Mouse (Mus musculus) forebrain, embryonic 12.5 days (tissue): ENCODE measurements around the gene Mettl1. TPM values are rescaled to one million over a fixed set of nuclear protein-coding genes. Genes with fewer than 3 reads are reported as not detected.

ENCODE experiments used
- ATAC-seq: fragments of 200-750 bp; cut with Nextera tagmentation; 2 replicates; pipeline ENCODE4 v1.8.0; 2017; ENCODE audit warnings: moderate TSS enrichment; ENCODE audit not compliant: low FRiP score
- H3K27ac ChIP-seq: fragments of 300-500 bp; sonication (generic); 2 replicates; pipeline ENCODE4 v1.5.1; 2016; ENCODE audit warnings: mild to moderate bottlenecking
- H3K27me3 ChIP-seq: fragments of 300-500 bp; sonication (generic); 2 replicates; pipeline ENCODE4 v1.6.1; 2016; ENCODE audit warnings: mild to moderate bottlenecking
- H3K36me3 ChIP-seq: fragments of 300-500 bp; sonication (generic); replicated peaks from 2 replicates; pipeline ENCODE4 v1.6.1; 2016; ENCODE audit warnings: mild to moderate bottlenecking
- H3K4me1 ChIP-seq: fragments of 300-500 bp; sonication (generic); 2 replicates; pipeline ENCODE4 v1.6.1; 2016
- H3K4me2 ChIP-seq: fragments of 300-500 bp; sonication (generic); 2 replicates; pipeline ENCODE4 v1.6.1; 2016; ENCODE audit warnings: mild to moderate bottlenecking, moderate library complexity
- H3K4me3 ChIP-seq: fragments of 300-500 bp; sonication (generic); replicated peaks from 2 replicates; pipeline ENCODE4 v1.5.1; 2016; ENCODE audit warnings: mild to moderate bottlenecking
- H3K9ac ChIP-seq: fragments of 300-500 bp; sonication (generic); 2 replicates; pipeline ENCODE4 v1.6.1; 2016; ENCODE audit warnings: mild to moderate bottlenecking
- H3K9me3 ChIP-seq: fragments of 300-500 bp; sonication (generic); 2 replicates; pipeline ENCODE4 v1.6.1; 2016
- whole genome bisulfite sequencing: fragments of 180-500 bp; shearing (Covaris S2); methylation state at CpG from one replicate; pipeline ENCODE4 v1.1.7; 2016; 5-methylcytosine and 5-hydroxymethylcytosine counted together
- polyA plus RNA-seq: library from polyadenylated mRNA; unstranded; fragments of >200 nt; fragmentation: Nextera tagmentation; extraction: Ambion mirVana; gene quantifications from 2 replicates; pipeline ENCODE4 v1.2.1, GENCODE M21; 2016

The Mettl1 gene
- 31.4 and 35.5 TPM in 2 replicates for polyA plus RNA-seq

DNA sequence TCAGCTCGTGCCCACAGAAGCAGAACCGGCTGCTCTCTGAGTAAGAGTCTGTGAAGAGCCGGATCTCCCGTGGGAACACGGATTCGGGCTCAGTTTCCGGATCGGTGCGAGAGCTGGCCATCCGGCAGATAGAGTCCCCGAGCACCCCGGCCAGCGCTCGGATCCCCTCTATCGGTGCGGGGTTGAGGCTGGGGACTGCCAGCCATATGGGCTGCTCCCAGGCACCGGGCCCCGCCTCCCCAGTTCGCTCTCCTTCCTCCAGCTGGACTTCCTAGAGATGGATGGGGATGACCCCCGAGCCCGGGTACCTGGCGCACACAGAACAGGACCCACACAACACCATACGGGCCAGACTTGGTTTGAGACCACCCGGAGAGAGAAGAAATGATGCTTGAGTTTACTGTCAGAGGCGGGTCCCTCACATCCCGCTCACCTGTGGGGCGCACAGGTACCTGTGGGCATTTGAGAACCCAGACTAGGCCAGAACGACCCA, at the start of gene Mettl1, which contains the start of gene Eef1akmt3:
TSS of gene Mettl1 (plus strand) at position 141 of the 493 bp plus-strand sequence.
TSS of gene Eef1akmt3 (minus strand) at position 240 of the 493 bp plus-strand sequence.
- WGBS: under 1% methylated on average over 28 of the region's 28 CpGs
- H3K27ac ChIP-seq: no peak within 1 kb of the TSS
- ATAC-seq: peak; percentile 73

DNA sequence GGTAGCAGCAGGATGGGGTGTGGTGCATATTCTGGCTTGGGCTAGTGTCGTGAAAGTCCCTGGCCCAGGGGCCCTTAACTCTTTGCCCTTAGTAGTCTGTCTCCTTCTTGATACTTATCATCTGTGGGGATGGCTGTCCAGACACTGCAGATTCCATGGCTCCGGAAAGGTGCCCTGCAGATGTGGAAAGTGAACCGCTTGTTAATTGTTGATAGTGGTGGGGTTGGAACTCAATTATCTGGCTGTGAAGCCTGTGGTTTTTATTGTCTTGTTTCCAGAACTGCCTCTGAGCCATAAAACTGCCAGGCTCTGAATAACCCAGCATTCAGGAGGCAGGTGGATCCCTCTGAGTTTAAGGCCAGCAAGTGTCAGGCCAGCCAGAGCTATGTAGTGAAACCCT, 49.5 kb upstream of the Mettl1 start:
- 85% methylated on average over 3 of the region's 3 CpGs for WGBS
- H3K36me3 ChIP-seq: peaks cover 51% of the 10 kb centered on the region
- no peaks in the 10 kb centered on the region for H3K27me3 ChIP-seq
- no peak overlapping the region for H3K9ac ChIP-seq
- no peak overlapping the region for H3K27ac ChIP-seq
- no peak for ATAC-seq
- no peaks in the 10 kb centered on the region for H3K9me3 ChIP-seq
- H3K4me1 ChIP-seq: peaks cover 26% of the 10 kb centered on the region
- H3K4me3 ChIP-seq: no peak overlapping the region
- H3K4me2 ChIP-seq: no peak overlapping the region

More for the DNA sequence above, at the start of gene Mettl1, which contains the start of gene Eef1akmt3:
- Histone ChIP-seq H3K9me3 (no peaks in the 10 kb centered on the region), H3K4me3 (peak within 1 kb of the TSS; percentile 82), H3K4me1 (peaks cover 18% of the 10 kb centered on the region), H3K27me3 (peaks cover 19% of the 10 kb centered on the region), H3K9ac (peak within 1 kb of the TSS; percentile 71), H3K36me3 (peaks cover 10% of the 10 kb centered on the region), H3K4me2 (peak within 1 kb of the TSS; percentile 99)

DNA sequence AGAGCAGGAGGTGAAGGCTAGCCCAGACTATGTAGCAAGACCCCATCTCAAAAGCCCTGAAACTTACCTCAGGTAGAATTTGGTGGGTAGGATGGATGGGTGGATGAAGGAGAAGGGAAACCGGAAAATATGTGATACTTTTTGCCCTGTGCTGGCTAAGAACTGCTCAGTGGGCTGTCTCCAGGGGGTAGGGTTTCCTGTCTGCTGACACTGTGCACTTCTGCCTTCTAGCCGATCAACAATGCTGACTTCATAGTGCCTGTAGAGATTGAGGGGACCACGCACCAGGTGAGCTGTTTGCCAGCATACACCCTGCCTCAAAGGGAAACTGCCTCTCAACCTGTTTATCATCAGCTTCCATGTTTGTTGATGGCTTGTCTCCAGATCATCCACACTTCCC, 47.6 kb upstream of the Mettl1 start:
- H3K27me3 ChIP-seq: no peaks in the 10 kb centered on the region
- H3K36me3 ChIP-seq: peaks cover 67% of the 10 kb centered on the region
- no peak overlapping the region for H3K27ac ChIP-seq
- ATAC-seq: no peak
- 94% methylated on average over 3 of the region's 3 CpGs for WGBS
- H3K4me1 ChIP-seq: peaks cover 7% of the 10 kb centered on the region
- H3K9ac ChIP-seq: no peak overlapping the region
- no peaks in the 10 kb centered on the region for H3K9me3 ChIP-seq
- no peak overlapping the region for H3K4me2 ChIP-seq
- H3K4me3 ChIP-seq: no peak overlapping the region

- H3K4me2 ChIP-seq: no peak overlapping the region
- H3K36me3 ChIP-seq: peaks cover 76% of the 10 kb centered on the region
- no peaks in the 10 kb centered on the region for H3K27me3 ChIP-seq
- no peak overlapping the region for H3K4me3 ChIP-seq
- H3K9ac ChIP-seq: no peak overlapping the region
- 80% methylated on average over 13 of the region's 13 CpGs for WGBS
- no peaks in the 10 kb centered on the region for H3K4me1 ChIP-seq
- no peaks in the 10 kb centered on the region for H3K9me3 ChIP-seq
- peak overlapping the region; percentile 32; the same call in 1 of the 2 replicates for H3K27ac ChIP-seq
- ATAC-seq: no peak
These were observed 43.7 kb upstream of the Mettl1 start for GRCm38 (mm10) chr10:126997340-126998113.

DNA sequence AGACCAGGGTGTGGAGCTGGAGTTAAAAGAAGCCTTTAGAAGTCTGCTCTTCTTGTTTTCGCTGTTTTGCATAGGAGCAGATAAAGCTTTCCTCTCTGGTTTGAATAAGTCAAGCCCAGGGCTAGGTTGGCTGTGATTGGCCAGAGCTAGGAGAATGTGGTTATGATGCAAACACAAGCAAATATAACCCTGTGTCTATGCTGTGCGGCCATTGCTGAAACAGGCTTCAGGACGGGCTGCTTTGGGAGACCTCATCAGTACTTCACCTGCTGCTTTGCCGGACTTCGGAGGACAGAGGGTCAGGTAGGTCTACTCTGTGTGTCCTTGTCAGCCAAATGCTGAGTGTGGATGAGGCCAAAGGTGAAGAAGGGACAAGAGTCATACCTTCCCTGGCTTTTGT, 40.7 kb upstream of the Mettl1 start, which contains the start of gene Avil:
TSS of gene Avil (plus strand) at position 181 of the 400 bp plus-strand sequence.
- Histone ChIP-seq H3K4me3 (no peak within 1 kb of the TSS), H3K9ac (no peak within 1 kb of the TSS), H3K9me3 (no peaks in the 10 kb centered on the region), H3K4me2 (no peak within 1 kb of the TSS), H3K36me3 (peaks cover 46% of the 10 kb centered on the region), H3K4me1 (no peaks in the 10 kb centered on the region), H3K27me3 (no peaks in the 10 kb centered on the region), H3K27ac (0 out of 2 replicates have a peak within 1 kb of the TSS, but pooled peaks have one; percentile 19)
- 90% methylated on average over 5 of the region's 5 CpGs for WGBS
- ATAC-seq: peak; percentile 39; the same call in 1 of the 2 replicates

DNA sequence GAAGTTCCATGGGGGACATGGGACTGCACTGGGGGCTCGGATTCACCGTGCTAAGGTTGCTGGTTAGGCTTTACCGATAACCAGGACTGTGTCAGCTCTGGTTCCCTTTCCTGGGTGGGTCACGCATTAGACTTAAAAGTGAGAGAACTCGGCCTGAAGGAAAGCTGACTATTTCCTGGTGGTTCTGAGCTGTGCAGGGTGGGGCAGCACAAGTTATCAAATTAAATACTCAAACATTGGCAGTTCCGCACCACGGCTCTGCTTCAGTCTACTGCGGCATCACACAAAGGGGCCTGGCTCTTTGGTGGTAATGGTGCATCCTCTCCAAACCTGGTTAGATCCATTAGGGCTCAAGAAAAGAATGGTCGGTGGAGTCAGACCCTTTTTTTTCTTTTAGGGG, 39.9 kb upstream of the Mettl1 start:
- no peak for ATAC-seq

GRCm38 (mm10) chr10:127002056-127002455, 39.2 kb upstream of the Mettl1 start:
- Histone ChIP-seq H3K27ac (no peak overlapping the region), H3K36me3 (peaks cover 39% of the 10 kb centered on the region), H3K9ac (no peak overlapping the region), H3K9me3 (no peaks in the 10 kb centered on the region), H3K4me1 (no peaks in the 10 kb centered on the region), H3K4me3 (no peak overlapping the region), H3K4me2 (no peak overlapping the region), H3K27me3 (no peaks in the 10 kb centered on the region)
- ATAC-seq: no peak
- 79% methylated on average over 1 of the region's 1 CpGs for WGBS

More for the DNA sequence above, 39.9 kb upstream of the Mettl1 start:
- Histone ChIP-seq H3K4me3 (no peak overlapping the region), H3K27me3 (no peaks in the 10 kb centered on the region), H3K9me3 (no peaks in the 10 kb centered on the region), H3K36me3 (peaks cover 39% of the 10 kb centered on the region), H3K9ac (no peak overlapping the region), H3K4me1 (no peaks in the 10 kb centered on the region), H3K4me2 (no peak overlapping the region), H3K27ac (0 out of 2 replicates have a peak overlapping the region, but pooled peaks have one; percentile 19)
- 92% methylated on average over 9 of the region's 9 CpGs for whole genome bisulfite sequencing

GRCm38 (mm10) chr10:127002765-127003164, 38.4 kb upstream of the Mettl1 start:
- H3K27me3 ChIP-seq: no peaks in the 10 kb centered on the region

GRCm38 (mm10) chr10:127003334-127003733, 37.9 kb upstream of the Mettl1 start:
- no peak overlapping the region for H3K4me3 ChIP-seq
- ATAC-seq: no peak
- WGBS: 92% methylated on average over 8 of the region's 8 CpGs
- no peak overlapping the region for H3K27ac ChIP-seq
- no peaks in the 10 kb centered on the region for H3K9me3 ChIP-seq
- no peaks in the 10 kb centered on the region for H3K27me3 ChIP-seq
- no peak overlapping the region for H3K9ac ChIP-seq
- H3K4me1 ChIP-seq: no peaks in the 10 kb centered on the region
- peaks cover 26% of the 10 kb centered on the region for H3K36me3 ChIP-seq
- H3K4me2 ChIP-seq: no peak overlapping the region

More at GRCm38 (mm10) chr10:127002765-127003164, 38.4 kb upstream of the Mettl1 start:
- no peak overlapping the region for H3K27ac ChIP-seq
- H3K9me3 ChIP-seq: no peaks in the 10 kb centered on the region
- no peak overlapping the region for H3K4me3 ChIP-seq
- 93% methylated on average over 5 of the region's 5 CpGs for WGBS
- ATAC-seq: no peak
- no peak overlapping the region for H3K4me2 ChIP-seq
- peaks cover 32% of the 10 kb centered on the region for H3K36me3 ChIP-seq
- H3K4me1 ChIP-seq: no peaks in the 10 kb centered on the region
- no peak overlapping the region for H3K9ac ChIP-seq

DNA sequence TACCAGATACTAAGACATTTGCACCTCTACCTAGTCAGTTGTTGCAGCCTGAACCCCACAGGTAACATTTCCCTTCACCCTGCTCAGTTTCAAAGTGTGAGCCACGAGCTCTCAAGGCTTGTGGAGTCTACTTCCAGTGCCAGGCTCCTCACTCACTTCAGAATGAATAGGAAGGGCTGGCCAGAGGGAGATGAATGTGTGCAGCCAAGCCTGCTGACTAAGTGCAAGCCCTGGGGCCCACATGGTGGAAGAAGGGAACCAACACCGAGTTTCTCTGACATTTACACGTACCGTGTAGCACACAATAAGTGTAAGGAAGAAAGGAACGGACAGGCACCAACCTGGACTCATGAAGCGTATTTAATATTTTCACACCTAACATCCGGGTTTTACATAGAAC, 37.4 kb upstream of the Mettl1 start:
- no peak for ATAC-seq
- H3K4me3 ChIP-seq: no peak overlapping the region
- H3K27ac ChIP-seq: no peak overlapping the region
- no peaks in the 10 kb centered on the region for H3K4me1 ChIP-seq
- H3K9ac ChIP-seq: no peak overlapping the region
- H3K36me3 ChIP-seq: peaks cover 21% of the 10 kb centered on the region
- 75% methylated on average over 7 of the region's 7 CpGs for WGBS
- no peaks in the 10 kb centered on the region for H3K27me3 ChIP-seq
- H3K9me3 ChIP-seq: no peaks in the 10 kb centered on the region
- H3K4me2 ChIP-seq: no peak overlapping the region

- Histone ChIP-seq H3K27ac (no peak overlapping the region), H3K9me3 (no peaks in the 10 kb centered on the region), H3K36me3 (peaks cover 4% of the 10 kb centered on the region; the same call in 1 of the 2 replicates), H3K27me3 (no peaks in the 10 kb centered on the region), H3K4me3 (no peak overlapping the region), H3K4me2 (no peak overlapping the region), H3K4me1 (peaks cover 9% of the 10 kb centered on the region; the same call in 1 of the 2 replicates), H3K9ac (no peak overlapping the region)
- WGBS: 66% methylated on average over 5 of the region's 5 CpGs
- ATAC-seq: no peak
These were observed 24.7 kb upstream of the Mettl1 start for GRCm38 (mm10) chr10:127016488-127016887.

DNA sequence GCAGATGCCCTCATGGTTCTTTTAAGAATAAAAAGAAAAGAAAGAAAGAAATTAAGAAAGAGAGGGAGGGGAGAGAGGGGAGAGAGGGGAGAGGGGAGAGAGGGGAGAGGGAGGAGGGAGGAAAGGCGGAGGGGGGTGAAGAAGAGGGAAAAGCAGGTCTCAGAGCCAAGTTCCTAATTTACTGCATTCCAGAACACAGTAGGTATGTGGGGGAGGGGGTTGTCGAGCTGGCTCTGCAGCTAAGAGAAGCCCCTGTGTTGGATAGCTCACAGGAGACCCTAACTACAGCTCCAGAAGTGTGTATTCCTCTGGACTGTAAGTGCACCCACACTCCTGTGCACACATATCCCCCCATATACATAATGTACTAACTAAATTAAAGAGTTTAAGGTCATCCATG, 24.1 kb upstream of the Mettl1 start:
- Histone ChIP-seq H3K4me2 (no peak overlapping the region), H3K27ac (no peak overlapping the region), H3K9ac (no peak overlapping the region), H3K36me3 (peaks cover 9% of the 10 kb centered on the region), H3K9me3 (no peaks in the 10 kb centered on the region), H3K4me1 (peaks cover 9% of the 10 kb centered on the region; the same call in 1 of the 2 replicates), H3K4me3 (no peak overlapping the region), H3K27me3 (no peaks in the 10 kb centered on the region)
- 26% methylated on average over 2 of the region's 2 CpGs for WGBS
- ATAC-seq: no peak
